Mouse (Mus musculus): ENCODE measurements around the gene Hdac9. TPM values are rescaled to one million over a fixed set of nuclear protein-coding genes. Genes with fewer than 3 reads are reported as not detected.

Hdac9 gene
- total and polyA plus RNA-seq, 3 experiments = 0.03 to 0.19 TPM; not detected in 1

DNA sequence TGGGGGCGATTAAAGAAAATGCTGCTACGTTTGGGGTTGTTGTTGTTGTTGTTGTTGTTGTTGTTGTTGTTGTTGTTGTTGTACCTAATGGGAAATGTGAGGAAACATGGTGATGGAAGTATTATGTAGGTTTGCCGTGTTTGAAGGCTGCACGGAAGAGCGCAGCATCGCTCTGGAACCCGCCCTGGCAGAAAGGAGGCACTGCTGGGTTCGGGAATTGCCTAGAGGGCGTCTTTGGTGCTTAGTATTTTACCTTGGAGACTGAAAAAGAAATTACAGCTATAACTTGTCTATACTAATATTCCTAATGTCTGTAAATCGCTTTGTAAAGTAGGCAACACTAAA, 9.4 kb downstream of the Hdac9 start:
- H3K36me3 ChIP-seq (ENCODE audit: control insufficient read depth in 1 of 2, insufficient read depth in 2 of 2, low read length in 2 of 2) = no peaks in the 10 kb centered on the region
- H3K4me3 ChIP-seq (ENCODE audit: control insufficient read depth in 1 of 2, insufficient read depth in 1 of 2, low read depth in 2 of 2, low read length in 2 of 2) = no peak overlapping the region
- H3K9ac ChIP-seq (ENCODE audit: control insufficient read depth, low read depth, low read length, poor library complexity, severe bottlenecking) = no peak overlapping the region
- DNase-seq (ENCODE audit: low read depth, low spot score) = no peak
- no peaks in the 10 kb centered on the region for H3K9me3 ChIP-seq (replicated peaks; ENCODE audit: insufficient read depth, low read length)
- no peak for TF ChIP-seq ZKSCAN1 (IDR thresholded peaks at IDR 0.05; ENCODE audit: low read depth, low read length)
- no peak for TF ChIP-seq HCFC1 (IDR thresholded peaks at IDR 0.05; ENCODE audit: low read depth, low read length)
- TF ChIP-seq USF2 (IDR thresholded peaks at IDR 0.05; ENCODE audit: borderline replicate concordance in 1 of 2, insufficient read depth in 1 of 2, low read depth in 1 of 2, low read length in 2 of 2) = no peak
- TF ChIP-seq MXI1 (IDR thresholded peaks at IDR 0.05; ENCODE audit: low read depth, low read length) = no peak
- TF ChIP-seq MAZ (IDR thresholded peaks at IDR 0.05; ENCODE audit: low read depth, low read length) = no peak
- no peaks in the 10 kb centered on the region for H3K79me2 ChIP-seq (ENCODE audit: control insufficient read depth, insufficient read depth, low read length, poor library complexity)
- H3K27me3 ChIP-seq (ENCODE audit: control insufficient read depth in 1 of 2, insufficient read depth in 2 of 2, low read length in 2 of 2) = no peaks in the 10 kb centered on the region
- H3K27ac ChIP-seq (ENCODE audit: control insufficient read depth, low read depth, low read length) = no peak overlapping the region
- H3K4me1 ChIP-seq (ENCODE audit: control insufficient read depth in 1 of 2, insufficient read depth in 2 of 2, low read length in 2 of 2) = no peaks in the 10 kb centered on the region

DNA sequence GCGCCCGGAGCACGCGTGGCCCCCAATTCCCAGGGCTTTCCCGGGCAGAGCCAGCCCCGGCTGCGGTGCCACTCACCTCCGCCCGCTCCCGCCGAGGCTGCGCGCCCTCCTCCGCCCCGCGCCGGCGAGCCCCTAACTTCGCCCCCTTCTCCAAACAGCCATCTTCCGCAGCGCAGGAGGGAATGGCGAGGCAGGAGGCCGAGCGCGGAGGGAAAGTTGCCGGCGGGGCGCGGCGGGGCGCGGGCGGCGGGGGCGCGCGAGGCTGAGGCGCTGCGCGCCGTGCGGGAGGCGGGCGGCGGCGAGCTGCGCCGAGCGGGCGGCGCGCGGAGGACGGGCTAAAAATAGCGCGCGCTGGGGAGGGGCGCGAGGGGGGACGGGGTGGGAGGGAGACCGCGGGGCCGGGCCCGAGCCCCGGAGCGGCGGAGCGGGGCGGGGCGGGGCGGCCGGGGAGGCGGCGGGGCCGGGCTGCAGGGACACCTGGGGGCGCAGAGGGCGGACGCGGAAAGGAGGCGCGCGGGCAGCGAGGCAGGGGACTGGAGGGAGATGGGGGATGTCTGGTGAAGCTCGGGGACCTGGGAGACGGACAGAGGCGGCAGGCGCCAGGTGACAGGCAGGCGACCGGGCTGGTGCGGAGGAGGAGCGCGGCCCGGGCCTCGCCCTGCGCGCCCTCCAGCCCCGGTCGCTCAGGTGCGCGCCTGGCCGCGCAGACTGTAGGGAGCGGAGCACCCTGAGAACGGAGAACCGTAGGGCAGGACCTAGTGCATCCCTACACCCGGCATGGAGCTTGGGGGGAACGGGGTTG, 10.0 kb downstream of the Hdac9 start:
- no peak for DNase-seq (ENCODE audit: low read depth, low spot score)

DNA sequence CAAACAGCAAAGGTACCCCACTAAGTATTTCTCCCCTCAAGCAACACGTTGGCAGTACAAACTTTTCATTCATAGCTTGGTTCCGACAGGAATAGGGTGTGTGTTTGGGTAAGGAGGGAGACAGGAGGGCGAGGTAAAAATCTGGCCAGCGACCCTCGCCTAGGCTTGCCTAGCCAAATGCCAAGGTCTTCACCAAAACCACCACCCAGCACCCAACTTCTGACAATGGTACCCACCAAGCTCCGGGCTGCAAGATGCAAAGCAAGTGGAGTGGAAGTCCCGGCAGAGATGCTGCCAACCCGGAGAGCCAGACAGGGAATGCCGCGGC, 10.6 kb downstream of the Hdac9 start:
- H3K4me1 ChIP-seq (ENCODE audit: control insufficient read depth in 1 of 2, insufficient read depth in 2 of 2, low read length in 2 of 2) = no peaks in the 10 kb centered on the region
- H3K79me2 ChIP-seq (ENCODE audit: control insufficient read depth, insufficient read depth, low read length, poor library complexity) = no peaks in the 10 kb centered on the region
- no peak overlapping the region for H3K9ac ChIP-seq (ENCODE audit: control insufficient read depth, low read depth, low read length, poor library complexity, severe bottlenecking)
- no peaks in the 10 kb centered on the region for H3K27me3 ChIP-seq (ENCODE audit: control insufficient read depth in 1 of 2, insufficient read depth in 2 of 2, low read length in 2 of 2)
- no peak for DNase-seq (ENCODE audit: low read depth, low spot score)
- no peaks in the 10 kb centered on the region for H3K36me3 ChIP-seq (ENCODE audit: control insufficient read depth in 1 of 2, insufficient read depth in 2 of 2, low read length in 2 of 2)
- H3K9me3 ChIP-seq (replicated peaks; ENCODE audit: insufficient read depth, low read length) = no peaks in the 10 kb centered on the region
- H3K4me3 ChIP-seq (ENCODE audit: control insufficient read depth in 1 of 2, insufficient read depth in 1 of 2, low read depth in 2 of 2, low read length in 2 of 2) = no peak overlapping the region
- no peak overlapping the region for H3K27ac ChIP-seq (ENCODE audit: control insufficient read depth, low read depth, low read length)
- TF ChIP-seq POLR2A (IDR thresholded peaks at IDR 0.05; ENCODE audit: control insufficient read depth in 1 of 2, insufficient read depth in 1 of 2, low read depth in 1 of 2, low read length in 2 of 2, poor library complexity in 1 of 2) = no peak
- TF ChIP-seq ZNF384 (IDR thresholded peaks at IDR 0.05; ENCODE audit: low read depth, low read length) = no peak

More for the DNA sequence above, 10.0 kb downstream of the Hdac9 start:
- Histone ChIP-seq H3K9ac (ENCODE audit: control insufficient read depth, low read depth, low read length, poor library complexity, severe bottlenecking) (no peak overlapping the region), H3K27me3 (ENCODE audit: control insufficient read depth in 1 of 2, insufficient read depth in 2 of 2, low read length in 2 of 2) (no peaks in the 10 kb centered on the region), H3K79me2 (ENCODE audit: control insufficient read depth, insufficient read depth, low read length, poor library complexity) (no peaks in the 10 kb centered on the region), H3K4me1 (ENCODE audit: control insufficient read depth in 1 of 2, insufficient read depth in 2 of 2, low read length in 2 of 2) (no peaks in the 10 kb centered on the region), H3K27ac (ENCODE audit: control insufficient read depth, low read depth, low read length) (no peak overlapping the region), H3K4me3 (ENCODE audit: control insufficient read depth in 1 of 2, insufficient read depth in 1 of 2, low read depth in 2 of 2, low read length in 2 of 2) (no peak overlapping the region), H3K9me3 (replicated peaks; ENCODE audit: insufficient read depth, low read length) (no peaks in the 10 kb centered on the region), H3K36me3 (ENCODE audit: control insufficient read depth in 1 of 2, insufficient read depth in 2 of 2, low read length in 2 of 2) (no peaks in the 10 kb centered on the region)
- TF ChIP-seq TAL1 (IDR thresholded peaks at IDR 0.05; ENCODE audit: low read length) = no peak
- no peak for TF ChIP-seq RCOR1 (IDR thresholded peaks at IDR 0.05; ENCODE audit: low read depth, low read length)
- no peak for TF ChIP-seq JUND (IDR thresholded peaks at IDR 0.05; ENCODE audit: low read depth, low read length)
- TF ChIP-seq USF2 (IDR thresholded peaks at IDR 0.05; ENCODE audit: borderline replicate concordance in 1 of 2, insufficient read depth in 1 of 2, low read depth in 1 of 2, low read length in 2 of 2) = no peak
- TF ChIP-seq MXI1 (IDR thresholded peaks at IDR 0.05; ENCODE audit: low read depth, low read length) = no peak
- TF ChIP-seq POLR2A (IDR thresholded peaks at IDR 0.05; ENCODE audit: control insufficient read depth in 1 of 2, insufficient read depth in 1 of 2, low read depth in 1 of 2, low read length in 2 of 2, poor library complexity in 1 of 2) = no peak
- TF ChIP-seq EP300 (IDR thresholded peaks at IDR 0.05; ENCODE audit: low read depth in 1 of 2, low read length in 2 of 2) = no peak
- TF ChIP-seq KAT2A (conservative IDR thresholded peaks at IDR 0.05; ENCODE audit: low read depth, low read length) = no peak
- no peak for TF ChIP-seq TCF12 (IDR thresholded peaks at IDR 0.05; ENCODE audit: low read depth, low read length)
- no peak for TF ChIP-seq CHD2 (IDR thresholded peaks at IDR 0.05; ENCODE audit: low read length)
